Mouse (Mus musculus) embryonic facial prominence, embryonic 14.5 days (tissue): ENCODE measurements around the gene Cnrip1. TPM values are rescaled to one million over a fixed set of nuclear protein-coding genes. Genes with fewer than 3 reads are reported as not detected.
A peak's percentile ranks its signal among the peaks of the same experiment; 100 is the strongest.
"Not testable (repeated sequence)": the region's sequence is repeated elsewhere in the genome, so short reads cannot be mapped to it uniquely, and the experiment has no call there.

Source experiments
- ATAC-seq: fragments of 200-750 bp; cut with Nextera tagmentation; 2 replicates; pipeline ENCODE4 v1.8.0; 2017; ENCODE audit warnings: low read depth, moderate number of reproducible peaks, moderate TSS enrichment
- DNase-seq: peaks from one replicate; pipeline ENCODE4 v3.0.0-alpha.2; 2015; ENCODE audit warnings: low spot score
- H3K27ac ChIP-seq: fragments of 300-500 bp; sonication (generic); replicated peaks from 2 replicates; pipeline ENCODE4 v1.5.1; 2014; ENCODE audit warnings: low read depth, mild to moderate bottlenecking, low read length, moderate library complexity
- H3K27me3 ChIP-seq: fragments of 300-500 bp; sonication (generic); replicated peaks from 2 replicates; pipeline ENCODE4 v1.6.1; 2014; ENCODE audit warnings: low read length; ENCODE audit not compliant: control insufficient read depth, insufficient read depth
- H3K36me3 ChIP-seq: fragments of 300-500 bp; sonication (generic); 2 replicates; pipeline ENCODE4 v1.6.1; 2014; ENCODE audit warnings: low read length, mixed read lengths; ENCODE audit not compliant: control insufficient read depth, insufficient read depth
- H3K4me1 ChIP-seq: fragments of 300-500 bp; sonication (generic); 2 replicates; pipeline ENCODE4 v1.6.1; 2014; ENCODE audit warnings: antibody characterized with exemption, low read length; ENCODE audit not compliant: control insufficient read depth, insufficient read depth
- H3K4me2 ChIP-seq: fragments of 300-500 bp; sonication (generic); 2 replicates; pipeline ENCODE4 v1.6.1; 2014; ENCODE audit warnings: low read depth, mild to moderate bottlenecking, low read length, moderate library complexity, mixed read lengths
- H3K4me3 ChIP-seq: fragments of 300-500 bp; sonication (generic); 2 replicates; pipeline ENCODE4 v1.5.1; 2014; ENCODE audit warnings: low read depth, mild to moderate bottlenecking, low read length
- H3K9ac ChIP-seq: fragments of 300-500 bp; sonication (generic); 2 replicates; pipeline ENCODE4 v1.6.1; 2014; ENCODE audit warnings: low read depth, mild to moderate bottlenecking, low read length, moderate library complexity, mixed read lengths
- H3K9me3 ChIP-seq: fragments of 300-500 bp; sonication (generic); 2 replicates; pipeline ENCODE4 v1.6.1; 2016; ENCODE audit warnings: low read length; ENCODE audit not compliant: control insufficient read depth
- WGBS: fragments of 180-500 bp; shearing (Covaris S2); extraction: QIAGEN DNeasy Blood & Tissue Kit; methylation state at CpG from one replicate; pipeline ENCODE4 v1.1.7; 2014; 5-methylcytosine and 5-hydroxymethylcytosine counted together
- polyA plus RNA-seq: library from polyadenylated mRNA; unstranded; fragments of >200 nt; fragmentation: Nextera tagmentation; extraction: Ambion mirVana; gene quantifications from 2 replicates; pipeline ENCODE4 v1.2.1, GENCODE M21; 2014

The Cnrip1 gene
- polyA plus RNA-seq, result 34.8 and 38.4 TPM in 2 replicates

DNA sequence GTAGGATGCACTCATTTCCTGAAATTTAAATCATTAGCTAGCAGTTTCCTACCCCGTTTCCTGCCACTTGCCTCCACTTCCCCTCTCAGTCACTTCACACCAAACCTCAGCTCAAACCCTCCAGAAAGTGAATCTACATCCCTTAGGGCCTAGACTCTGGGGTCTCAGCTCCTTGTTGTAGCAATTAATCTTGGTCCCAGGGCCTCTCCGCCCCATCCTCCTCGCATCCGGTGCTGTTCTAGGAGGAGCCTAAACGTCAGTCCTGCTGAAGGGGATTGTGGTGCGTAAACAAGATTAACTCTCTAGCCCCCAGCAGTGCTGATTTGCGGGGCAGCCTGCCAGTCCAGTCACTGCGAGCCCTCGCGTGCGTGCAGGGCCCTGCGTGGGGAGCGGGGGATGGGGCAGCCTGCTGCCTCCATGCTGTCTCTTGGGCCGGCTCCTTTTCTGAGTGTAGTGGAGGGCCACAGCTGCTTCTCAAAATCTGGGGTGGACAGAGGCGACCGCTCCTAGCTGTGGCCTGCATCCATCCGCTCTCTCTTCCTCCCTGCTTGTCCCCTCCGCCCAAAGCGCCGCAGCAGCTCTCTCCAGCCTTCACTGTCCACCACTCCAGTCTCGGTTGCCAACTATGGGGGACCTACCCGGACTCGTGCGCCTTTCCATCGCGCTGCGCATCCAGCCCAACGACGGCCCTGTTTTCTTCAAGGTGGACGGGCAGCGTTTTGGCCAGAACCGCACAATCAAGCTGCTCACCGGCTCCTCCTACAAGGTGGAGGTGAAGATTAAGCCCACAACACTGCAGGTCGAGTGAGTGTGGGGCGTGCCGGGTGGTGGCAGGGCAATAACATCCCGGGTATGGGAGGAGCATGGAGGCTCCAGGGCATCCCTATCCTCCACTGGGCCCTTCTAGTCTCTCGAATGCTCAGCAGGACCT, at the start of gene Cnrip1, which contains the start of gene Plek:
Gene Cnrip1 (plus strand): TSS at position 42 of the 931 bp plus-strand sequence.
Gene Plek (minus strand): TSS at position 837 of the 931 bp plus-strand sequence.
- Histone ChIP-seq H3K4me2 (peak within 1 kb of the TSS; percentile 69), H3K27ac (peak within 1 kb of the TSS; percentile 60), H3K27me3 (no peaks in the 10 kb centered on the region), H3K4me3 (peak within 1 kb of the TSS; percentile 61), H3K36me3 (no peaks in the 10 kb centered on the region), H3K9ac (peak within 1 kb of the TSS; percentile 71), H3K9me3 (no peaks in the 10 kb centered on the region), H3K4me1 (peaks cover 4% of the 10 kb centered on the region; the same call in 1 of the 2 replicates)
- ATAC-seq, result peak; percentile 94
- DNase-seq, result peak; percentile 88
- WGBS, result under 1% methylated on average over 35 of the region's 38 CpGs

DNA sequence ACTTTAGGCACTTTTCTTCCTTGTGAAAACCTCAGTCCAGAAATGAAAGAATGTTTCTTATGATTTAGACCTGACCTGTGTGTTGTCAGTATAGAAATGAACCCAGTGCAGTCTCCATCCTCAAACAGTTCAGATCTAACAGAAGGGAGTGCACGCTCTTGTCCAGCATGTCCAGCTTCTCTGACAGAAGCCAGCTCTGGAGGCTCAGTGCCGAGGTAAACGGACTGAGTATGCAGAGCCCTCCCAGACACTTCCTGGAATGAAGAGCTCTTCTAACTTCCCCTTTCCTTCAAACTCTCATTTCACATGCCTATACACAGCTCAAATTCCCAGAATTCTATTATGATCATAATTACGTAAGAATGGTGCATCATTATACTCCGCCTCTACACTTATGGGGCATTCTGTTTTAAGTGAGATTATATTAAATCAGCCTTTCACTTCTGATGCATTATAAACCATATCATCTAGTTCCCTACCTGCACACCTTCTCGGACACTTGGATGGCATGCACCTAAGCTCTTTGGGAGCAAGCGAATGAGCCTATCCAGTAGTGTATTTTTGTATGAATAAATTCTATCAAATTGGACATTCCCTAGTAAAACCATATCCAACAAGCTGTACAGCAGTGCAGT, 48.5 kb upstream of the Cnrip1 start:
- no peaks in the 10 kb centered on the region for H3K4me1 ChIP-seq
- H3K27ac ChIP-seq, result no peak overlapping the region
- H3K9ac ChIP-seq, result no peak overlapping the region
- WGBS, result 81% methylated on average over 7 of the region's 7 CpGs
- H3K27me3 ChIP-seq, result no peaks in the 10 kb centered on the region
- no peaks in the 10 kb centered on the region for H3K9me3 ChIP-seq
- no peak for ATAC-seq
- no peaks in the 10 kb centered on the region for H3K36me3 ChIP-seq
- no peak for DNase-seq
- no peak overlapping the region for H3K4me2 ChIP-seq
- no peak overlapping the region for H3K4me3 ChIP-seq

DNA sequence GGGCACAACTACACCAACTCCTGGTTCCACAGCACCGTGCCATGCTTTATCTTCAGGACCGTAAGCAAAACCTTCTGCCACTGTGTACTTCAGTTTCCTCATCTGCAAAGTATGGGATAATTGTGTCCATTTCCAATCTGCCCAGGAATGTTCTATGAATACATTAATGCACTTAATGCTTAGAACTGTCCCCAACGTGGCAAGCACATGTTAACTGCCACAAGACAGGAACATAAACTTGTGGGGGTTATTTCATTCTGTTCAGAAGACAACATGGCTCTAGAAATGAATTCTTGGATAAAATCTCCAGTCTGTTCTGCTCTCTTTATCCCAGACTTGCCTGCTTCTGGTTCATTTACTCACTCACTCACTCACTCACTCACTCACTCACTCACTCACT, 47.6 kb upstream of the Cnrip1 start:
- Histone ChIP-seq H3K4me3 (no peak overlapping the region), H3K9me3 (no peaks in the 10 kb centered on the region), H3K4me2 (no peak overlapping the region), H3K27ac (no peak overlapping the region), H3K4me1 (no peaks in the 10 kb centered on the region), H3K9ac (no peak overlapping the region), H3K27me3 (no peaks in the 10 kb centered on the region), H3K36me3 (no peaks in the 10 kb centered on the region)
- DNase-seq (no peak), ATAC-seq (no peak)
- 74% methylated on average over 3 of the region's 3 CpGs for WGBS

DNA sequence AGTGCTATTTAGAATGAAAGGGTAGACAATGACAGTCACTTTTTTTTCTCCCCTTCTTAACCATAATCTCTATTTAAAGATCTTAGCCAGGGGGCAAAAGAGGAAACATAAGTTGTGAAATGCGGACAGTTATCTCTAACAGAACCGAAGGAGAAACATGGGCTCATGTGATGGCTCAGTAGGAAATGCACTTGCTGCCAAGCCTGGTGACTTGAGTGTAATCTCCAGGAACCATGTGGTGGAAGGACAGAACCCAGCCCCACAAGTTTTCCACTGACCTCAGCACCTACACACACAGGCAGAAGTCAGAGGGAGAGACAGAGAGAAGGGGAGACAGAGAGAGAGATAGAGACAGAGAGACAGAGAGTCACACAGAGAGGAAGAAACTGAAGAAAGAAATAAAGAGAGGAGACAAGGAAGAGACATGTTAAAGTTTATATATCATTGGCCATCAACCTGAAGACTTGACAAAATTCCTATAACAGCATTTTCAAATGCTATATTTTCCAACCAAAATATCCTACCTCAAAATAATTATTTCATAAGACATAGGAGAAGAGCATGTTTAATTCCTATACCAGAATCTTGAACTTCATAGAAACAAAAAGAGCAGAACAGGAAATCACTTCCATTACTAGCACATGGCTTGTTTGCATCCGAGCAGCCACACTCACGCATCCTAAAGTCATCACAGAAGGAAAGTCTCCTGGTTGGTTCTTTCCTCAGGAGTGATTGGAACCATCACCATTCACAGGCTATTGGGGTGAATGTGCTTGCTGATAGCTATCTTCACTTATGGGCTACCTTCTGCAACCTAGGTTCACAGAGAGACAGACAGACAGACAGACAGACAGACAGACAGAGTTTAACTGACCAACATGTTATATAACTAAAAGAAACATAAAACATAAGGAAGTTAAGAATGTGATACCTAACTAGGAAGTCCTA, 46.2 kb upstream of the Cnrip1 start:
- no peak overlapping the region for H3K27ac ChIP-seq
- ATAC-seq (no peak), DNase-seq (peak; percentile 10)
- H3K9ac ChIP-seq, result no peak overlapping the region
- H3K27me3 ChIP-seq, result no peaks in the 10 kb centered on the region
- no peak overlapping the region for H3K4me3 ChIP-seq
- no peaks in the 10 kb centered on the region for H3K36me3 ChIP-seq
- no peaks in the 10 kb centered on the region for H3K4me1 ChIP-seq
- H3K9me3 ChIP-seq, result no peaks in the 10 kb centered on the region
- 74% methylated on average over 4 of the region's 4 CpGs for WGBS
- H3K4me2 ChIP-seq, result no peak overlapping the region

DNA sequence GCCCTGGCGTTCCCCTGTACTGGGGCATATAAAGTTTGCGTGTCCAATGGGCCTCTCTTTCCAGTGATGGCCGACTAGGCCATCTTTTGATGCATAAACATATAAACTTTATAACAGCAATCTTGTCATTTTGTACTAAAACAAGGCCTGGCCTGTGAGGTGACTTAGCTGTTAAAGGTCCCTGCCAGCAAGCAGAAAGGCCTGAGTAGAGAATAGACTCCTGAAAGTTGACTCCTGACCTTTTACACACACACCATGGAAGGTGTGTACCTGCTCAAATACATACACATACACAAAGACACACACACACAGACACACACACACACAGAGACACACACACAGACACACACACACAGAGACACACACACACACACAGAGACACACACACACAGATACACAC, 44.9 kb upstream of the Cnrip1 start:
- not testable (repeated sequence) for ATAC-seq, H3K36me3 ChIP-seq, DNase-seq, H3K4me3 ChIP-seq, H3K9ac ChIP-seq, H3K27ac ChIP-seq, H3K4me2 ChIP-seq, H3K4me1 ChIP-seq, H3K9me3 ChIP-seq, H3K27me3 ChIP-seq
- 72% methylated on average over 2 of the region's 3 CpGs for WGBS

DNA sequence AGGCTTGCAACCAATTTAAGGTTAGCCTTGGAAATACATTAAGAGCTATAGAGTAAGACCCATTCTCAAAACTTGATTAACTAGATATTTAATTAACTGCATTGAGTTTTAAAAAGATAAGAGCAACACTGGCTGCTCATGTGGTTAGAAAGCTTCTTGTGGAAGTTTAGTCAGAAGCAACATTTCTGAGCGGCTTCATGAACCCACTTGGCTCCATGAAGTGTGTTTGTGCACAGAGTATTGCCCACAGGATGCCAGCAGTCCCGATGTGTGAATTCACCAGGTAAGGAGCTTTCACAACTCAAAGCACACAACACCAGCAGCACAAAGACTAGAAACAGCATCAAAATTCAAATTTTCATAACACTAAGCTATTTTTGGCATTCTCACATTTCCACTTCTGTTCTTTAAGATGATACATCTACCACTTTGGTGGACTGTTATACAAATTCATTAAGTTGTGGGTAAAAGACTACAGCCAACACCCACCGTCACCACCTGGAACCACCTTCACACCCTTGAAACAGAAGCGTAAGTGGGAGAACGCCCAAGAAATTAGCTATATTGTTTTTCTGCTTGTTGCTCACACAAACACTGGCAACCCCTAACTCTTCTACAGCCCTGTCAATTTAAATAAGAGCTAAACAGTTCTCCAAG, 43.7 kb upstream of the Cnrip1 start:
- no peak overlapping the region for H3K9ac ChIP-seq
- no peaks in the 10 kb centered on the region for H3K27me3 ChIP-seq
- H3K4me1 ChIP-seq, result no peaks in the 10 kb centered on the region
- H3K36me3 ChIP-seq, result no peaks in the 10 kb centered on the region
- H3K4me2 ChIP-seq, result no peak overlapping the region
- WGBS, result 82% methylated on average over 5 of the region's 5 CpGs
- no peak overlapping the region for H3K27ac ChIP-seq
- no peak for ATAC-seq
- no peak overlapping the region for H3K4me3 ChIP-seq
- H3K9me3 ChIP-seq, result no peaks in the 10 kb centered on the region
- DNase-seq, result no peak

DNA sequence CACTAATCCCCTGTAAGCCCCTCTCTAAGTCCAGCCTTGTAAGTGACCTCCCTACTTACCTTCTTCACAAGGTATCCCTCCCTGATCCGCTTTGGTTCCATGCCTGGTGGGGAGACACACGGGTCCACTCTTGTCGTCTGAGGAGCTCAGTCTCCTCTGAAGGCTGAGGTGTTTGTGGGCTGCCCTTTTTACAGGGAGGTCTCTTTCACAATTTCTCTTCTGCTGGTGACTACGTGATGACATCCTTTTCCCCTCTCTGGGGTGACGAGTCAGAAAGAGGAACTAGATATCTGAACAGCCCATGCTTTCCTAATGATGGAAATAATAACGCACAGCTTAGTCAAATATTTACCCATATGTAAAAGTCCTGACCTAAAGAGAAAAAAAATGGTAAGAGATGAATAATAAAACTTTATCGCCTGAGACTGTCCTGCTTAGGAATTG, 42.9 kb upstream of the Cnrip1 start:
- WGBS, result 62% methylated on average over 7 of the region's 7 CpGs
- H3K27ac ChIP-seq, result no peak overlapping the region

DNA sequence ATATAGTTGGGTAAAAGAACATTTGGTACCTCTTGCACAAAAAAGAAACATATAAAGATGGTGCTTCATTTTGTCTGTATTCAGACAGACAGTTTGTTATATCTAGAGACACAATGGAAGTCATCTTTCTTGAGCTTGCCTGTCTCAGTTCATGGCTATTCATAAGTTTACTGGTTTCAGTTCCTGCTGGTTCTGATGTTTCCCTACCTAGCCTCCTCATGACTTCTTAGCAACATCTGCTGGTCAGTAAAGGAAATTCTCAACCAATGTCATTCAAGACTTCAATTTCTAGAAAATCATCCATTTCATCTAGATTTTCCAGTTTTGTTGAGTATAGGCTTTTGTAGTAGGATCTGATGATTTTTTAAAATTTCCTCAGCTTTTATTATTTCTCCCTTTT, 38.4 kb upstream of the Cnrip1 start:
- peaks cover 4% of the 10 kb centered on the region for H3K9me3 ChIP-seq
- ATAC-seq, result no peak
- no peaks in the 10 kb centered on the region for H3K36me3 ChIP-seq
- DNase-seq, result no peak
- H3K27ac ChIP-seq, result no peak overlapping the region
- no peak overlapping the region for H3K4me3 ChIP-seq
- no peaks in the 10 kb centered on the region for H3K4me1 ChIP-seq
- no peaks in the 10 kb centered on the region for H3K27me3 ChIP-seq
- H3K4me2 ChIP-seq, result no peak overlapping the region
- H3K9ac ChIP-seq, result no peak overlapping the region

More for the DNA sequence above, 42.9 kb upstream of the Cnrip1 start:
- no peaks in the 10 kb centered on the region for H3K27me3 ChIP-seq
- no peaks in the 10 kb centered on the region for H3K9me3 ChIP-seq
- no peaks in the 10 kb centered on the region for H3K4me1 ChIP-seq
- no peak for DNase-seq
- H3K4me3 ChIP-seq, result no peak overlapping the region
- H3K4me2 ChIP-seq, result no peak overlapping the region
- no peak overlapping the region for H3K9ac ChIP-seq
- ATAC-seq, result no peak
- H3K36me3 ChIP-seq, result no peaks in the 10 kb centered on the region
